Mouse (Mus musculus) kidney, adult 2 months (tissue): ENCODE data around the gene Sptan1. TPM values are rescaled to one million over a fixed set of nuclear protein-coding genes. Genes with fewer than 3 reads are reported as not detected.

ENCODE experiments used
- DNase-seq: peaks from one replicate; pipeline ENCODE4 v3.0.0; 2021
- H3K27ac ChIP-seq: fragments of 200-500 bp; 2 replicates; pipeline ENCODE4 v1.5.1; 2012; ENCODE audit warnings: low read depth, low read length, control low read depth, inconsistent platforms; ENCODE audit not compliant: insufficient read depth
- H3K27me3 ChIP-seq: fragments of 200-500 bp; replicated peaks from 2 replicates; pipeline ENCODE4 v1.6.1; 2012; ENCODE audit warnings: mild to moderate bottlenecking, moderate library complexity, low read length, inconsistent platforms; ENCODE audit not compliant: control insufficient read depth, insufficient read depth
- H3K36me3 ChIP-seq: fragments of 200-500 bp; 2 replicates; pipeline ENCODE4 v1.6.1; 2012; ENCODE audit warnings: mild to moderate bottlenecking, moderate library complexity, low read length, inconsistent platforms; ENCODE audit not compliant: control insufficient read depth, insufficient read depth
- H3K4me1 ChIP-seq: fragments of 200-500 bp; 2 replicates; pipeline ENCODE4 v1.6.1; 2011; ENCODE audit warnings: low read length; ENCODE audit not compliant: control insufficient read depth, insufficient read depth
- H3K4me3 ChIP-seq: fragments of 200-500 bp; 2 replicates; pipeline ENCODE4 v1.5.1; 2011; ENCODE audit warnings: mild to moderate bottlenecking, low read depth, low read length, control low read depth; ENCODE audit not compliant: insufficient read depth
- CTCF ChIP-seq: fragments of 200-500 bp; conservative IDR thresholded peaks from 2 replicates; pipeline ENCODE4 v1.5.1; 2011; ENCODE audit warnings: low read depth, mild to moderate bottlenecking, control low read depth, low read length, moderate library complexity, mixed read lengths; ENCODE audit not compliant: insufficient read depth, insufficient read length
- POLR2A ChIP-seq: fragments of 200-500 bp; IDR thresholded peaks from one replicate; pipeline ENCODE4 v1.6.1; 2011; ENCODE audit warnings: low read depth, low read length, control low read depth
- WGBS: fragments of 180-500 bp; shearing (Covaris S2); methylation state at CpG from one replicate; pipeline ENCODE4 v1.1.7; 2018; 5-methylcytosine and 5-hydroxymethylcytosine counted together
- polyA plus RNA-seq: library from polyadenylated mRNA; depleted of rRNA; stranded (reverse); fragments of >200 nt; gene quantifications from 2 replicates; pipeline ENCODE4 v1.2.3, GENCODE M21; 2012; rRNA removed

The Sptan1 gene
- polyA plus RNA-seq, 1 experiment: 237 TPM

- no peak overlapping the region for H3K4me3 ChIP-seq
- H3K27me3 ChIP-seq: no peaks in the 10 kb centered on the region
- H3K4me1 ChIP-seq: no peaks in the 10 kb centered on the region; the same call in 1 of the 2 replicates
- no peak for DNase-seq
- H3K36me3 ChIP-seq: no peaks in the 10 kb centered on the region
- no peak overlapping the region for H3K27ac ChIP-seq
- WGBS: 91% methylated on average over 9 of the region's 9 CpGs
- no peak for TF ChIP-seq POLR2A
- TF ChIP-seq CTCF: no peak
These were observed 111.1 kb downstream of the Sptan1 start for GRCm38 (mm10) chr2:30076439-30076838.

GRCm38 (mm10) chr2:30076959-30077358, 111.6 kb downstream of the Sptan1 start:
- H3K36me3 ChIP-seq: no peaks in the 10 kb centered on the region
- 69% methylated on average over 6 of the region's 6 CpGs for WGBS
- no peaks in the 10 kb centered on the region; the same call in 1 of the 2 replicates for H3K4me1 ChIP-seq
- no peak for DNase-seq
- TF ChIP-seq CTCF (no peak), POLR2A (no peak)
- no peak overlapping the region for H3K4me3 ChIP-seq
- no peak overlapping the region for H3K27ac ChIP-seq
- no peaks in the 10 kb centered on the region for H3K27me3 ChIP-seq

- H3K4me1 ChIP-seq: no peaks in the 10 kb centered on the region; the same call in 1 of the 2 replicates
- peak within 1 kb of the TSS; percentile 40 for H3K4me3 ChIP-seq
- H3K27me3 ChIP-seq: no peaks in the 10 kb centered on the region
- peak within 1 kb of the TSS; percentile 29; the same call in 1 of the 2 replicates for H3K27ac ChIP-seq
- H3K36me3 ChIP-seq: no peaks in the 10 kb centered on the region
- DNase-seq: peak; percentile 88
- TF ChIP-seq CTCF (peak; percentile 96), POLR2A (no peak)
- 2% methylated on average over 53 of the region's 53 CpGs for WGBS
These were observed 112.4 kb downstream of the Sptan1 start, which contains the start of gene Pkn3 for GRCm38 (mm10) chr2:30077502-30078348. Gene Pkn3 (plus strand): TSS chr2:30077684.

GRCm38 (mm10) chr2:30078349-30078712, 113.0 kb downstream of the Sptan1 start:
- H3K27ac ChIP-seq: peak overlapping the region; percentile 29; the same call in 1 of the 2 replicates
- H3K27me3 ChIP-seq: no peaks in the 10 kb centered on the region
- TF ChIP-seq CTCF (no peak), POLR2A (no peak)
- H3K4me1 ChIP-seq: no peaks in the 10 kb centered on the region; the same call in 1 of the 2 replicates
- WGBS: 38% methylated on average over 10 of the region's 10 CpGs
- H3K4me3 ChIP-seq: no peak overlapping the region
- H3K36me3 ChIP-seq: no peaks in the 10 kb centered on the region
- DNase-seq: peak; percentile 64

- Histone ChIP-seq H3K27me3 (no peaks in the 10 kb centered on the region), H3K27ac (peak overlapping the region; percentile 49), H3K4me3 (no peak overlapping the region), H3K36me3 (no peaks in the 10 kb centered on the region), H3K4me1 (no peaks in the 10 kb centered on the region; the same call in 1 of the 2 replicates)
- WGBS: 68% methylated on average over 4 of the region's 4 CpGs
- TF ChIP-seq POLR2A: no peak
- TF ChIP-seq CTCF: no peak
- no peak for DNase-seq
These were observed 113.4 kb downstream of the Sptan1 start for GRCm38 (mm10) chr2:30078760-30079159.

GRCm38 (mm10) chr2:30080181-30080800, 114.9 kb downstream of the Sptan1 start:
- TF ChIP-seq CTCF: no peak
- no peak for TF ChIP-seq POLR2A
- H3K4me3 ChIP-seq: no peak overlapping the region
- no peaks in the 10 kb centered on the region for H3K36me3 ChIP-seq
- H3K27ac ChIP-seq: no peak overlapping the region
- H3K4me1 ChIP-seq: no peaks in the 10 kb centered on the region; the same call in 1 of the 2 replicates
- WGBS: 88% methylated on average over 15 of the region's 15 CpGs
- H3K27me3 ChIP-seq: no peaks in the 10 kb centered on the region
- no peak for DNase-seq

Other genes with a start within 250 kb of the Sptan1 start
- 6.1 and 9.4 TPM in 2 replicates for gene Gm13420, start 213.9 kb upstream of the Sptan1 start, polyA plus RNA-seq
- gene Gm13547, start 206.2 kb upstream of the Sptan1 start, polyA plus RNA-seq: not detected in 2 replicates
- gene Coq4, start 178.1 kb upstream of the Sptan1 start, polyA plus RNA-seq: 87.5 and 111 TPM in 2 replicates
- gene Trub2, start 177.1 kb upstream of the Sptan1 start, polyA plus RNA-seq: 32.7 and 46.2 TPM in 2 replicates
- gene Slc27a4, start 162.9 kb upstream of the Sptan1 start, polyA plus RNA-seq: 49.7 and 56.2 TPM in 2 replicates
- gene Urm1, start 145.5 kb upstream of the Sptan1 start, polyA plus RNA-seq: 43.9 and 48.1 TPM in 2 replicates
- gene Cercam, start 96.4 kb upstream of the Sptan1 start, polyA plus RNA-seq: 2.3 and 3.3 TPM in 2 replicates
- gene Odf2, start 76.3 kb upstream of the Sptan1 start, polyA plus RNA-seq: 17.6 and 21.5 TPM in 2 replicates
- 21.1 and 25.4 TPM in 2 replicates for gene Gle1, start 30.1 kb upstream of the Sptan1 start, polyA plus RNA-seq
- 32.0 and 37.8 TPM in 2 replicates for gene Wdr34, start 83.3 kb downstream of the Sptan1 start, polyA plus RNA-seq
- 30.4 and 37.4 TPM in 2 replicates for gene Set, start 91.8 kb downstream of the Sptan1 start, polyA plus RNA-seq
- gene Pkn3, start 112.1 kb downstream of the Sptan1 start, polyA plus RNA-seq: 4.7 and 4.8 TPM in 2 replicates
- 49.0 and 69.1 TPM in 2 replicates for gene Zdhhc12, start 128.1 kb downstream of the Sptan1 start, polyA plus RNA-seq
- gene Zer1, start 159.0 kb downstream of the Sptan1 start, polyA plus RNA-seq: 45.8 and 59.5 TPM in 2 replicates
- gene Tbc1d13, start 168.2 kb downstream of the Sptan1 start, polyA plus RNA-seq: 156 and 161 TPM in 2 replicates
- 78.0 and 98.0 TPM in 2 replicates for gene Endog, start 205.9 kb downstream of the Sptan1 start, polyA plus RNA-seq
- gene Spout1, start 212.9 kb downstream of the Sptan1 start, polyA plus RNA-seq: 22.8 and 23.6 TPM in 2 replicates
- gene Kyat1, start 240.3 kb downstream of the Sptan1 start, polyA plus RNA-seq: 71.6 and 88.3 TPM in 2 replicates